Mouse (Mus musculus): Measurements from ENCODE around the gene Fibp.

DNA sequence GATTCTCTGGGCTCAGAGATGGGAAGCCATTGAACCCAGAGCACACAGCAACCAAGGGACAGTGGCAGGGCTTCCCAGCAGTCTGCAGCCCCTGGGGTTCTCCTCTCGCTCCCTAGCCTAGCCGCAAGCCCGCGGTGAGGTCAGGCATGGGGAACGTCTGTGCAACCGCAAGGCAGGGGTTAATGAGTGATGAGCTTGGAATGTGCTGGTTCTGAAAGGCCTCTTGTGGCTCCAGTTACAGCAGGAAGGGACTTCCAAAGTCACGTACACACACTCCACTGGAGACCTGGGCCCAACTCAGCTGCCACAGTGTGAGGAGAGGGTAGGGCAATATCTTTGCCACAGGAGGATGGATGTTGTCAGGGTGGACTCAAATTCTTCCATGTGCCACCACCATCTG lies 15.5 kb upstream of the Fibp start:
- no peak for TF ChIP-seq CTCF (IDR thresholded peaks at IDR 0.05)
- no peak for TF ChIP-seq EP300 (IDR thresholded peaks at IDR 0.05; ENCODE audit: insufficient read depth, low read depth, low read length)

All from heart, adult 2 months (tissue).